Mouse (Mus musculus) MEL (cell line): ENCODE measurements around the gene Dohh. TPM values are rescaled to one million over a fixed set of nuclear protein-coding genes. Genes with fewer than 3 reads are reported as not detected.

Experiments
- DNase-seq: peaks from one replicate; pipeline ENCODE4 v3.0.0; 2011; ENCODE audit warnings: low read depth, low spot score
- H3K27ac ChIP-seq: 2 replicates; pipeline ENCODE4 v1.5.1; 2012; ENCODE audit warnings: low read depth, mild to moderate bottlenecking, control low read depth, low read length, moderate library complexity; ENCODE audit not compliant: control insufficient read depth
- H3K27me3 ChIP-seq, 2 experiments: fragments of 150-350 bp in 1 of 2; sonication (generic) in 1 of 2; 2 replicates each; pipeline ENCODE4 v1.6.1; 2012; ENCODE audit warnings: low read length in 2 of 2, mild to moderate bottlenecking in 2 of 2, improper control_type of control experiment in 1 of 2, moderate library complexity in 1 of 2; ENCODE audit not compliant: insufficient read depth in 2 of 2, control insufficient read depth in 1 of 2
- H3K36me3 ChIP-seq, 2 experiments: 2 replicates each; pipeline ENCODE4 v1.6.1; 2012 to 2014; ENCODE audit warnings: low read length in 2 of 2, improper control_type of control experiment in 1 of 2, inconsistent platforms in 1 of 2, mild to moderate bottlenecking in 1 of 2; ENCODE audit not compliant: insufficient read depth in 2 of 2, control insufficient read depth in 1 of 2
- H3K4me1 ChIP-seq, 2 experiments: fragments of 150-350 bp in 1 of 2; sonication (generic) in 1 of 2; 2 replicates each; pipeline ENCODE4 v1.6.1; 2012; ENCODE audit warnings: low read length in 2 of 2, improper control_type of control experiment in 1 of 2, mild to moderate bottlenecking in 1 of 2; ENCODE audit not compliant: insufficient read depth in 2 of 2, control insufficient read depth in 1 of 2
- H3K4me3 ChIP-seq, 2 experiments: fragments of 150-350 bp in 1 of 2; sonication (generic) in 1 of 2; 2 replicates each; pipeline ENCODE4 v1.5.1; 2012; ENCODE audit warnings: low read depth in 2 of 2, low read length in 2 of 2, mild to moderate bottlenecking in 2 of 2, moderate library complexity in 2 of 2, control low read depth in 1 of 2, improper control_type of control experiment in 1 of 2; ENCODE audit not compliant: control insufficient read depth in 1 of 2, insufficient read depth in 1 of 2
- H3K79me2 ChIP-seq: 2 replicates; pipeline ENCODE4 v1.6.1; 2012; ENCODE audit warnings: mild to moderate bottlenecking, low read length, moderate library complexity; ENCODE audit not compliant: control insufficient read depth, poor library complexity, insufficient read depth
- H3K9ac ChIP-seq: 2 replicates; pipeline ENCODE4 v1.6.1; 2012; ENCODE audit warnings: low read depth, mild to moderate bottlenecking, control low read depth, low read length, moderate library complexity; ENCODE audit not compliant: control insufficient read depth, poor library complexity, severe bottlenecking
- H3K9me3 ChIP-seq: fragments of 150-350 bp; sonication (generic); replicated peaks from 2 replicates; pipeline ENCODE4 v1.6.1; 2012; ENCODE audit warnings: mild to moderate bottlenecking, low read length, improper control_type of control experiment, moderate library complexity; ENCODE audit not compliant: insufficient read depth
- BHLHE40 ChIP-seq: IDR thresholded peaks from 2 replicates; pipeline ENCODE4 v1.6.1; 2012; ENCODE audit warnings: low read depth, mild to moderate bottlenecking, inconsistent platforms, low read length, improper control_type of control experiment, borderline replicate concordance
- CHD2 ChIP-seq: IDR thresholded peaks from 2 replicates; pipeline ENCODE4 v1.6.1; 2011; ENCODE audit warnings: low read length, improper control_type of control experiment
- CTCF ChIP-seq, 3 experiments: IDR thresholded peaks in 2 of 3; conservative IDR thresholded peaks in 1 of 3; 2 replicates each; pipeline ENCODE4 v1.5.1; 2011 to 2012; ENCODE audit warnings: low read length in 3 of 3, low read depth in 2 of 3, mild to moderate bottlenecking in 2 of 3, improper control_type of control experiment in 1 of 3, inconsistent platforms in 1 of 3, mixed read lengths in 1 of 3, moderate library complexity in 1 of 3; ENCODE audit not compliant: control insufficient read depth in 1 of 3, insufficient read depth in 1 of 3, poor library complexity in 1 of 3, severe bottlenecking in 1 of 3
- E2F4 ChIP-seq: IDR thresholded peaks from 2 replicates; pipeline ENCODE4 v1.6.1; 2011; ENCODE audit warnings: low read depth, low read length, improper control_type of control experiment, borderline replicate concordance
- ELF1 ChIP-seq: IDR thresholded peaks from 2 replicates; pipeline ENCODE4 v1.6.1; 2014; ENCODE audit warnings: low read depth, mild to moderate bottlenecking, inconsistent platforms, low read length, improper control_type of control experiment, moderate library complexity
- ETS1 ChIP-seq: IDR thresholded peaks from 2 replicates; pipeline ENCODE4 v1.6.1; 2012; ENCODE audit warnings: low read depth, mild to moderate bottlenecking, inconsistent platforms, low read length, improper control_type of control experiment, moderate library complexity
- GABPA ChIP-seq: IDR thresholded peaks from 2 replicates; pipeline ENCODE4 v1.6.1; 2012; ENCODE audit warnings: low read depth, mild to moderate bottlenecking, inconsistent platforms, low read length, improper control_type of control experiment, moderate library complexity
- GATA1 ChIP-seq: IDR thresholded peaks from 2 replicates; pipeline ENCODE4 v1.6.1; 2011; ENCODE audit warnings: low read depth, low read length, improper control_type of control experiment
- HCFC1 ChIP-seq: IDR thresholded peaks from 2 replicates; pipeline ENCODE4 v1.6.1; 2012; ENCODE audit warnings: low read depth, mild to moderate bottlenecking, inconsistent platforms, low read length, improper control_type of control experiment, moderate library complexity
- KAT2A ChIP-seq: conservative IDR thresholded peaks from 2 replicates; pipeline ENCODE4 v1.6.1; 2012; ENCODE audit warnings: low read depth, low read length, improper control_type of control experiment, inconsistent platforms
- MAX ChIP-seq: IDR thresholded peaks from 2 replicates; pipeline ENCODE4 v1.6.1; 2011; ENCODE audit warnings: low read length, improper control_type of control experiment
- MAZ ChIP-seq: IDR thresholded peaks from 2 replicates; pipeline ENCODE4 v1.6.1; 2012; ENCODE audit warnings: low read depth, mild to moderate bottlenecking, inconsistent platforms, low read length, improper control_type of control experiment
- MEF2A ChIP-seq: IDR thresholded peaks from 2 replicates; pipeline ENCODE4 v1.6.1; 2014; ENCODE audit warnings: low read depth, mild to moderate bottlenecking, inconsistent platforms, low read length, improper control_type of control experiment; ENCODE audit not compliant: poor library complexity, insufficient replicate concordance, severe bottlenecking; ENCODE audit errors: extremely low read depth
- MXI1 ChIP-seq: IDR thresholded peaks from 2 replicates; pipeline ENCODE4 v1.6.1; 2011; ENCODE audit warnings: mild to moderate bottlenecking, low read depth, low read length, improper control_type of control experiment
- MYB ChIP-seq: IDR thresholded peaks from 2 replicates; pipeline ENCODE4 v1.6.1; 2011; ENCODE audit warnings: mild to moderate bottlenecking, low read depth, low read length, improper control_type of control experiment
- MYC ChIP-seq: IDR thresholded peaks from 2 replicates; pipeline ENCODE4 v1.6.1; 2011; ENCODE audit warnings: low read depth, mild to moderate bottlenecking, low read length, improper control_type of control experiment, moderate library complexity
- NRF1 ChIP-seq: IDR thresholded peaks from 2 replicates; pipeline ENCODE4 v1.6.1; 2014; ENCODE audit warnings: low read depth, mild to moderate bottlenecking, inconsistent platforms, low read length, improper control_type of control experiment, moderate library complexity; ENCODE audit not compliant: poor library complexity, insufficient read depth, severe bottlenecking
- POLR2A ChIP-seq, 2 experiments: IDR thresholded peaks; 2 replicates each; pipeline ENCODE4 v1.6.1; 2011 to 2012; ENCODE audit warnings: low read length in 2 of 2, mild to moderate bottlenecking in 2 of 2, control low read depth in 1 of 2, improper control_type of control experiment in 1 of 2, low read depth in 1 of 2, moderate library complexity in 1 of 2; ENCODE audit not compliant: control insufficient read depth in 1 of 2, insufficient read depth in 1 of 2, poor library complexity in 1 of 2
- POLR2AphosphoS5 ChIP-seq: IDR thresholded peaks from 2 replicates; pipeline ENCODE4 v1.6.1; 2012; ENCODE audit warnings: low read depth, borderline replicate concordance, mild to moderate bottlenecking, inconsistent platforms, low read length, moderate library complexity, mixed read lengths
- SIN3A ChIP-seq: IDR thresholded peaks from 2 replicates; pipeline ENCODE4 v1.6.1; 2012; ENCODE audit warnings: low read length, improper control_type of control experiment, inconsistent platforms
- TAL1 ChIP-seq: IDR thresholded peaks from 2 replicates; pipeline ENCODE4 v1.6.1; 2012; ENCODE audit warnings: mild to moderate bottlenecking, inconsistent platforms, low read length, moderate library complexity, mixed read lengths
- TBP ChIP-seq: IDR thresholded peaks from 2 replicates; pipeline ENCODE4 v1.8.0; 2011; ENCODE audit warnings: low read depth, low read length, improper control_type of control experiment
- TCF12 ChIP-seq: IDR thresholded peaks from 2 replicates; pipeline ENCODE4 v1.6.1; 2014; ENCODE audit warnings: low read depth, mild to moderate bottlenecking, inconsistent platforms, low read length, improper control_type of control experiment, moderate library complexity
- USF1 ChIP-seq: IDR thresholded peaks from 2 replicates; pipeline ENCODE4 v1.6.1; 2014; ENCODE audit warnings: low read depth, mild to moderate bottlenecking, inconsistent platforms, low read length, improper control_type of control experiment, moderate library complexity
- USF2 ChIP-seq, 2 experiments: IDR thresholded peaks; 2 replicates each; pipeline ENCODE4 v1.6.1; 2011 to 2012; ENCODE audit warnings: improper control_type of control experiment in 2 of 2, low read length in 2 of 2, borderline replicate concordance in 1 of 2, inconsistent platforms in 1 of 2, low read depth in 1 of 2, mild to moderate bottlenecking in 1 of 2; ENCODE audit not compliant: insufficient read depth in 1 of 2
- ZKSCAN1 ChIP-seq: IDR thresholded peaks from 2 replicates; pipeline ENCODE4 v1.6.1; 2012; ENCODE audit warnings: low read depth, mild to moderate bottlenecking, inconsistent platforms, low read length, improper control_type of control experiment, moderate library complexity
- ZMIZ1 ChIP-seq: IDR thresholded peaks from 2 replicates; pipeline ENCODE4 v1.6.1; 2012; ENCODE audit warnings: low read depth, mild to moderate bottlenecking, inconsistent platforms, low read length, improper control_type of control experiment, moderate library complexity
- ZNF384 ChIP-seq: IDR thresholded peaks from 2 replicates; pipeline ENCODE4 v1.6.1; 2012; ENCODE audit warnings: low read depth, mild to moderate bottlenecking, inconsistent platforms, low read length, improper control_type of control experiment
- polyA plus RNA-seq, 2 experiments: library from polyadenylated mRNA; stranded (reverse) in 1 of 2; unstranded in 1 of 2; fragments of >175 nt in 1 of 2; fragments of >200 nt in 1 of 2; gene quantifications; 2 replicates each; pipeline versions ENCODE4 v1.2.1 to v1.2.4; 2012; ENCODE audit warnings: low replicate concordance in 2 of 2, low read depth in 1 of 2; ENCODE audit not compliant: insufficient read length in 2 of 2, insufficient read depth in 1 of 2, missing spikeins in 1 of 2
- total RNA-seq: library from RNA; depleted of rRNA; stranded (reverse); fragments of 300-350 nt; gene quantifications from 2 replicates; pipeline ENCODE4 v1.2.3, GENCODE M21; 2012

Dohh gene
- total and polyA plus RNA-seq, 3 experiments = 145 to 153 TPM; not detected in 1

DNA sequence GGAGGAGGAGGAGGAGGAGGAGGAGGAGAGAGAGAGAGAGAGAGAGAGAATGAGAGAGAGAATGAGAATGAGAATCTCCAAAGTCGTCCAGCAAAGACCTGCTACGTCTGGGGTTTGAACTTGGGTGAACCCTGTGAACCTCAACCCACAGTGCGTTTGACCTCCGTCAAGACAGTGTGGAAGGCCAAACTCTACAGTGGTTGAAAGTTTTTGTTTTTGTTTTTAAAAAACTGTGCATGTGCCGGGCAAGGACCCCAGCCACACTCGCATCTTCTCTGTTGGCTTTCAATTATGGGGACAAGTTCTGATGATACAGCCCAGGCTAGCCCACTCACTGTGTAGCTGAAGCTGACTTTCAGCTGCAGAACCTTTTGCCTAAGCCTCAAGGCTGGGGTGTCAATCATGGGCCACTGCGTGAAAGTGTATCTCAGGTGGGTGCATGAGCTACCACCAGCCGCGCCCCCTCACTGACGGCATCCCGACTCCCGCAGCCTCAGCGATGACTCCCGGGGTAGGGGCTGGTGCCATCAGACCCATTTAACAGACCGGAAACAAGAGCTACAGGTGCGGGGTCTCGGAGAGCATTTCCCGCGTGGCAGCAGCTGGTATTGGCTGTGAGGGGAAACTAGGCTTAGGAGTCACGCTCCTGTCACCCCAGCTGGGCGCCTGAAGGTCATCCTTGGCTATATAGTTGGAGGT is 48.1 kb downstream of the Dohh start:
- peaks cover 0 to 26% of the 10 kb centered on the region in 2 experiments; a peak in 2 of 4 replicates for H3K4me1 ChIP-seq
- no peaks in the 10 kb centered on the region; the same call in 1 of the 2 replicates for H3K79me2 ChIP-seq
- H3K4me3 ChIP-seq = peak overlapping the region; percentile 59 to 61
- H3K27ac ChIP-seq = peak overlapping the region; percentile 32
- H3K36me3 ChIP-seq = peaks cover 0 to 3% of the 10 kb centered on the region in 2 experiments; a peak in 1 of 4 replicates
- DNase-seq = no peak
- H3K9me3 ChIP-seq = no peaks in the 10 kb centered on the region
- no peaks in the 10 kb centered on the region for H3K27me3 ChIP-seq
- TF ChIP-seq MEF2A = no peak
- TF ChIP-seq SIN3A = peak; percentile 70; the same call in 1 of the 2 replicates
- no peak for TF ChIP-seq USF1
- TF ChIP-seq GATA1 = no peak
- TF ChIP-seq GABPA = no peak
- TF ChIP-seq TAL1 = no peak
- no peak for TF ChIP-seq POLR2AphosphoS5
- no peak for TF ChIP-seq NRF1
- peak; percentile 30; the same call in 1 of the 2 replicates for TF ChIP-seq MAX
- no peak for TF ChIP-seq MAZ
- no peak for TF ChIP-seq KAT2A
- no peak for TF ChIP-seq ZKSCAN1
- TF ChIP-seq BHLHE40 = no peak
- H3K9ac ChIP-seq = peak overlapping the region; percentile 27

DNA sequence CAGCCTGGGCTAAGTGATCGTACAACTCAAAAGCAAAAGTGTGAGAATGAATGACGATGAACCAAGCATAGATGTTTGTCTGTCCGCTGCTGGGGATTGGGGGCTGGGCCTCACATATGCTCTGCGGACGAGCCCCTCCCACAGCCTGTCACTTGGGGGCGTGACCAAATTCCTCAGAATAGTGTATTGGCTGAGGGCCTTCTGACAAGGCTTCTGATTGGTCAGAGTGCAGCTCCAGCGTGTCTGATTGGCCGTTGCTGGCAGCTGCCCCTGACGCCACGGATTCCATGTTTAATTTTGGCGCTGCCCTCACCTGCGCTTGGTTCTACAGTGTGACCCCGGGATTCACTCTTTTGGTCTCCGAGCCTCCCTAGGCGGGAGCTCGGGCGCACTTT is 48.6 kb downstream of the Dohh start:
- H3K4me3 ChIP-seq = peak overlapping the region; percentile 59 to 61
- peak overlapping the region; percentile 38 for H3K27ac ChIP-seq
- no peaks in the 10 kb centered on the region for H3K9me3 ChIP-seq

More for the DNA sequence above, 48.6 kb downstream of the Dohh start:
- peak; percentile 98 for DNase-seq
- Histone ChIP-seq H3K36me3 (peaks cover 0 to 3% of the 10 kb centered on the region in 2 experiments; a peak in 1 of 4 replicates), H3K27me3 (no peaks in the 10 kb centered on the region; a peak in 1 of 4 replicates), H3K79me2 (no peaks in the 10 kb centered on the region; the same call in 1 of the 2 replicates), H3K9ac (peak overlapping the region; percentile 53), H3K4me1 (peaks cover 0 to 23% of the 10 kb centered on the region in 2 experiments; a peak in 2 of 4 replicates)
- 0 out of 2 replicates have a peak, but pooled peaks have one; percentile 25 for TF ChIP-seq ELF1
- peak; percentile 82 for TF ChIP-seq USF1
- peak; percentile 21; the same call in 1 of the 2 replicates for TF ChIP-seq SIN3A
- TF ChIP-seq E2F4 = no peak
- peak; percentile 95 for TF ChIP-seq CHD2
- peak; percentile 24 to 42; a peak in 1 of 4 replicates for TF ChIP-seq POLR2A (IDR thresholded peaks at IDR 0.05; ENCODE audit: control insufficient read depth in 1 of 2, insufficient read depth in 1 of 2, low read depth in 1 of 2, low read length in 2 of 2, poor library complexity in 1 of 2)
- TF ChIP-seq ZNF384 = 0 out of 2 replicates have a peak, but pooled peaks have one; percentile 19
- no peak for TF ChIP-seq MYB
- no peak for TF ChIP-seq ZMIZ1
- no peak for TF ChIP-seq GATA1
- TF ChIP-seq NRF1 = peak; percentile 52
- TF ChIP-seq CTCF (IDR thresholded peaks at IDR 0.05 in 2 of 3, conservative IDR thresholded peaks at IDR 0.05 in 1 of 3; ENCODE audit: control insufficient read depth in 1 of 3, insufficient read depth in 1 of 3, low read depth in 2 of 3, low read length in 3 of 3, poor library complexity in 1 of 3, severe bottlenecking in 1 of 3) = no peak
- TF ChIP-seq MXI1 = peak; percentile 22; the same call in 1 of the 2 replicates
- no peak for TF ChIP-seq ETS1
- peak; percentile 76; the same call in 1 of the 2 replicates for TF ChIP-seq MYC
- peak; percentile 68 for TF ChIP-seq TBP
- no peak for TF ChIP-seq USF2 (IDR thresholded peaks at IDR 0.05; ENCODE audit: borderline replicate concordance in 1 of 2, insufficient read depth in 1 of 2, low read depth in 1 of 2, low read length in 2 of 2)
- TF ChIP-seq MAX = 0 out of 2 replicates have a peak, but pooled peaks have one; percentile 26
- peak; percentile 90 for TF ChIP-seq KAT2A
- TF ChIP-seq HCFC1 = peak; percentile 97
- no peak for TF ChIP-seq TCF12
